Mouse (Mus musculus) intestine, postnatal 0 days (tissue): Measurements from ENCODE around the gene Ctnnbl1. TPM values are rescaled to one million over a fixed set of nuclear protein-coding genes. Genes with fewer than 3 reads are reported as not detected.
A peak's percentile ranks its signal among the peaks of the same experiment; 100 is the strongest.

ENCODE experiments used
- ATAC-seq: fragments of 200-750 bp; cut with Nextera tagmentation; 2 replicates; pipeline ENCODE4 v1.8.0; 2017; ENCODE audit warnings: mild to moderate bottlenecking, moderate TSS enrichment, moderate library complexity
- H3K27ac ChIP-seq: fragments of 300-500 bp; sonication (generic); 2 replicates; pipeline ENCODE4 v1.5.1; 2014; ENCODE audit warnings: mild to moderate bottlenecking, low read depth, low read length, moderate library complexity
- H3K27me3 ChIP-seq: fragments of 300-500 bp; sonication (generic); replicated peaks from 2 replicates; pipeline ENCODE4 v1.6.1; 2014; ENCODE audit warnings: low read length, mixed read lengths; ENCODE audit not compliant: control insufficient read depth, insufficient read depth
- H3K36me3 ChIP-seq: fragments of 300-500 bp; sonication (generic); 2 replicates; pipeline ENCODE4 v1.6.1; 2014; ENCODE audit warnings: mild to moderate bottlenecking, moderate library complexity; ENCODE audit not compliant: control insufficient read depth, insufficient read depth
- H3K4me1 ChIP-seq: fragments of 300-500 bp; sonication (generic); replicated peaks from 2 replicates; pipeline ENCODE4 v1.6.1; 2014; ENCODE audit warnings: antibody characterized with exemption, low read length, mixed read lengths; ENCODE audit not compliant: control insufficient read depth, insufficient read depth
- H3K4me2 ChIP-seq: fragments of 300-500 bp; sonication (generic); replicated peaks from 2 replicates; pipeline ENCODE4 v1.6.1; 2014; ENCODE audit warnings: low read depth, mild to moderate bottlenecking, moderate library complexity
- H3K4me3 ChIP-seq: fragments of 300-500 bp; sonication (generic); 2 replicates; pipeline ENCODE4 v1.5.1; 2014; ENCODE audit warnings: low read depth, low read length
- H3K9ac ChIP-seq: fragments of 300-500 bp; sonication (generic); 2 replicates; pipeline ENCODE4 v1.6.1; 2014; ENCODE audit warnings: mild to moderate bottlenecking, low read depth, low read length
- H3K9me3 ChIP-seq: fragments of 300-500 bp; sonication (generic); 2 replicates; pipeline ENCODE4 v1.6.1; 2016; ENCODE audit warnings: mixed run types; ENCODE audit not compliant: control insufficient read depth
- CTCF ChIP-seq: sonication (generic); IDR thresholded peaks from 2 replicates; pipeline ENCODE4 v1.5.1; 2016; ENCODE audit warnings: low read depth, mild to moderate bottlenecking, control low read depth, antibody characterized with exemption, moderate library complexity
- WGBS: fragments of 180-500 bp; shearing (Covaris S2); extraction: QIAGEN DNeasy Blood & Tissue Kit; methylation state at CpG from one replicate; pipeline ENCODE4 v1.1.7; 2014; 5-methylcytosine and 5-hydroxymethylcytosine counted together
- polyA plus RNA-seq: library from polyadenylated mRNA; unstranded; fragments of >200 nt; fragmentation: Nextera tagmentation; extraction: Ambion mirVana; gene quantifications from 2 replicates; pipeline ENCODE4 v1.2.1, GENCODE M21; 2015

Gene Ctnnbl1
- polyA plus RNA-seq, 1 experiment from 2014 or later: 19.5 TPM

GRCm38 (mm10) chr2:157746558-157746957 is 9.4 kb downstream of the Ctnnbl1 start:
- peaks cover 9% of the 10 kb centered on the region; the same call in 1 of the 2 replicates for H3K4me1 ChIP-seq

DNA sequence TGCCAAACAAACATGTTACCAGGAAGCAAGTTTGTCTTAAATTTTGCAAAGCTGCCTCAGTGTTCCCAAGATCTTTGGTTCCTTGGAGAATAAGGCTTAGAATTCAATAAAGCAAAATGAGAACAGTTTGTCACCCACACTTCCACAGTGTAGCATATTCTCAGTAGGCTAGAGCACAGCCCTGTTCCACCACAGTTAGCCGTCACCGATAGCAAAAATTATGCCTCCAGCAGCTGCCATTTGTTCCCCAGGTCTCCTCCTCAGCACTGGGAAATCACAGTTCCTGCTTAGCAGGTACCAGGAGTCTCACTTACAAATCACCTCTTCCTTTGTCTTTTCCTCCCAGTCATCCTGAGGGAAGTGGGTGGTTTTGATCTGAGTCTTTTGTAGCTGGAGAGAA is 10.8 kb downstream of the Ctnnbl1 start:
- Histone ChIP-seq H3K27ac (no peak overlapping the region), H3K4me2 (no peak overlapping the region), H3K4me3 (no peak overlapping the region), H3K27me3 (no peaks in the 10 kb centered on the region), H3K9ac (no peak overlapping the region), H3K9me3 (no peaks in the 10 kb centered on the region), H3K4me1 (peaks cover 13% of the 10 kb centered on the region; the same call in 1 of the 2 replicates), H3K36me3 (no peaks in the 10 kb centered on the region; the same call in 1 of the 2 replicates)
- 63% methylated on average over 2 of the region's 2 CpGs for WGBS
- ATAC-seq: no peak
- TF ChIP-seq CTCF: no peak

More at GRCm38 (mm10) chr2:157746558-157746957, 9.4 kb downstream of the Ctnnbl1 start:
- Histone ChIP-seq H3K36me3 (no peaks in the 10 kb centered on the region; the same call in 1 of the 2 replicates), H3K4me3 (no peak overlapping the region), H3K9me3 (no peaks in the 10 kb centered on the region), H3K27me3 (no peaks in the 10 kb centered on the region), H3K4me2 (no peak overlapping the region), H3K27ac (no peak overlapping the region), H3K9ac (no peak overlapping the region)
- ATAC-seq: no peak
- 75% methylated on average over 9 of the region's 9 CpGs for WGBS
- TF ChIP-seq CTCF: no peak

GRCm38 (mm10) chr2:157750481-157750880 is 13.3 kb downstream of the Ctnnbl1 start:
- no peak overlapping the region for H3K4me3 ChIP-seq
- H3K4me1 ChIP-seq: peaks cover 13% of the 10 kb centered on the region; the same call in 1 of the 2 replicates
- no peak overlapping the region for H3K4me2 ChIP-seq
- no peak overlapping the region for H3K27ac ChIP-seq
- no peaks in the 10 kb centered on the region for H3K27me3 ChIP-seq
- no peak overlapping the region for H3K9ac ChIP-seq
- H3K36me3 ChIP-seq: no peaks in the 10 kb centered on the region; the same call in 1 of the 2 replicates
- ATAC-seq: no peak
- 84% methylated on average over 8 of the region's 8 CpGs for WGBS
- no peak for TF ChIP-seq CTCF
- H3K9me3 ChIP-seq: no peaks in the 10 kb centered on the region

DNA sequence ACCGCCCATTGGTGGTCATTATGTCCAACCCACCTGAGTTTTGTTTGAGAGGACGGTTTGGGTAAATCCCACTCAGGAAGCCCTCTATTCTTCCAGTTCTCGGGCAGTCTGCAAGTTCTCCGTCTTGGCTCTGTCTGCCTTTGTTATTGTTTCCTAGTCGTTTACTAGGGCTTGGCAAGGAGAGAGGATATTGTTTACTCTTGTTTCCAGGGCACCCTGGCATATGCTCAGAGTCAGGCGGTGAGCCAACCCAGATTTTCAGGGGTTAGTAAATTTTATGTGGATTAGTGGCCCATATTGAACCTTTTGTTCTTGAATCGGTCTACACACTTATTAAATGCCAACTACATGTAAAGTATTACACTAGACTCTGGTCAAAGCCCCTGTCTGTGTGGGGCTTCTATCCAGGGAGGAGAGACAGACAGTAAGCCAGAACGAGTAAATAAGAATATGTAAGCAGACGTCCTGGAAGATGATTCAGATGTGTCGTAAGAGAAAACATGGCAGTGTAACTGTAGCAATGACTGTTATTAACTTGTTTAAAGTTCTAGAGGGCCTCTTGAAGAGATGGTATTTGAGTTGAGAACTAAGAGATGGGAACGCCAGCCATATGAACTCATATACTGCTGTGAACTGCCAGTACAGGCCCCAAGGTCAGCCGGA is 13.9 kb downstream of the Ctnnbl1 start:
- 50% methylated on average over 12 of the region's 12 CpGs for WGBS
- Histone ChIP-seq H3K4me2 (peak overlapping the region; percentile 44; the same call in 1 of the 2 replicates), H3K4me3 (no peak overlapping the region), H3K27ac (0 out of 2 replicates have a peak overlapping the region, but pooled peaks have one; percentile 35), H3K36me3 (no peaks in the 10 kb centered on the region; the same call in 1 of the 2 replicates), H3K9me3 (no peaks in the 10 kb centered on the region), H3K27me3 (no peaks in the 10 kb centered on the region), H3K4me1 (peaks cover 13% of the 10 kb centered on the region; the same call in 1 of the 2 replicates), H3K9ac (no peak overlapping the region)
- no peak for TF ChIP-seq CTCF
- ATAC-seq: no peak

GRCm38 (mm10) chr2:157751589-157752373 is 14.6 kb downstream of the Ctnnbl1 start:
- ATAC-seq: peak; percentile 80

DNA sequence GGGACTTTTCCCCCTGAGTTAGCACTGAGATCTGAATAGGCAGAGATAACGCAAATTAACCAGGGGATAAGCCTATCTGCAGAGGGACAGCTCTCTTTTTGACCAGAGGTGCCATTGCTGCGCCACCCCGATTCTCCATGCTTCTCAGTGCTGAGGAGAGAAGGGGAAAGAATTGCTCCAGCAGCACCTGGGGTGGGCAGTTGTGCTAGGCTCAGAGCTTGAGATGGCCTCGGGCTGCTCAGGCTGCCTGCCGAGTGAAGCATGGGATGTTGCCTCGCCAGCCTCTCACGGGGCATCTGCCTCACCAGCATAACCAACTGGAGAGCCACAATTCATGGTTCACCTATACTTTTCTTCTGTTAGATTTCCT is 15.2 kb downstream of the Ctnnbl1 start:
- Histone ChIP-seq H3K9me3 (no peaks in the 10 kb centered on the region), H3K4me1 (peaks cover 13% of the 10 kb centered on the region; the same call in 1 of the 2 replicates), H3K4me2 (no peak overlapping the region), H3K27ac (no peak overlapping the region), H3K4me3 (no peak overlapping the region), H3K9ac (no peak overlapping the region), H3K27me3 (no peaks in the 10 kb centered on the region), H3K36me3 (peaks cover 3% of the 10 kb centered on the region; the same call in 1 of the 2 replicates)
- no peak for TF ChIP-seq CTCF
- no peak for ATAC-seq
- 89% methylated on average over 7 of the region's 7 CpGs for whole genome bisulfite sequencing

More at GRCm38 (mm10) chr2:157751589-157752373, 14.6 kb downstream of the Ctnnbl1 start:
- Histone ChIP-seq H3K27me3 (no peaks in the 10 kb centered on the region), H3K27ac (peak overlapping the region; percentile 35; the same call in 1 of the 2 replicates), H3K9me3 (no peaks in the 10 kb centered on the region), H3K36me3 (peaks cover under 1% of the 10 kb centered on the region; the same call in 1 of the 2 replicates), H3K9ac (no peak overlapping the region), H3K4me2 (peak overlapping the region; percentile 44; the same call in 1 of the 2 replicates), H3K4me1 (peaks cover 13% of the 10 kb centered on the region; the same call in 1 of the 2 replicates), H3K4me3 (no peak overlapping the region)
- 58% methylated on average over 22 of the region's 22 CpGs for WGBS
- TF ChIP-seq CTCF: no peak
